Mouse (Mus musculus): ENCODE results near the gene Tgfb1.
"Not testable (repeated sequence)": the region's sequence is repeated elsewhere in the genome, so short reads cannot be mapped to it uniquely, and the experiment has no call there.

Tgfb1 gene

GRCm38 (mm10) chr7:25705801-25706251, 19.0 kb downstream of the Tgfb1 start:
- no peak for DNase-seq (ENCODE audit: low read depth)

- no peak for DNase-seq (ENCODE audit: low read depth)
These were observed 19.9 kb downstream of the Tgfb1 start for GRCm38 (mm10) chr7:25706578-25707170.

GRCm38 (mm10) chr7:25707581-25708292, 20.9 kb downstream of the Tgfb1 start:
- no peak for DNase-seq (ENCODE audit: low read depth)

GRCm38 (mm10) chr7:25709961-25710360, 23.2 kb downstream of the Tgfb1 start:
- DNase-seq (ENCODE audit: low read depth): no peak

GRCm38 (mm10) chr7:25710519-25711130, 23.8 kb downstream of the Tgfb1 start:
- DNase-seq (ENCODE audit: low read depth): no peak

- DNase-seq (ENCODE audit: low read depth): no peak
These were observed 24.4 kb downstream of the Tgfb1 start for GRCm38 (mm10) chr7:25711165-25711564.

- no peak for DNase-seq (ENCODE audit: low read depth)
These were observed 25.0 kb downstream of the Tgfb1 start for GRCm38 (mm10) chr7:25711731-25712197.

GRCm38 (mm10) chr7:25712801-25713200, 26.0 kb downstream of the Tgfb1 start:
- DNase-seq (ENCODE audit: low read depth): no peak

GRCm38 (mm10) chr7:25714581-25714980, 27.8 kb downstream of the Tgfb1 start:
- DNase-seq (ENCODE audit: low read depth): no peak

GRCm38 (mm10) chr7:25715731-25716271, 29.0 kb downstream of the Tgfb1 start:
- DNase-seq (ENCODE audit: low read depth): no peak

GRCm38 (mm10) chr7:25717478-25717877, 30.7 kb downstream of the Tgfb1 start:
- DNase-seq (ENCODE audit: low read depth): no peak

- DNase-seq (ENCODE audit: low read depth): peak; percentile 96
These were observed 32.1 kb downstream of the Tgfb1 start, which contains the start of gene Ccdc97 for GRCm38 (mm10) chr7:25718788-25719417. Ccdc97 (minus strand) TSS chr7:25719088.

- peak; percentile 78 for DNase-seq (ENCODE audit: low read depth)
These were observed 33.2 kb downstream of the Tgfb1 start for GRCm38 (mm10) chr7:25719761-25720610.

GRCm38 (mm10) chr7:25720760-25721159, 34.0 kb downstream of the Tgfb1 start:
- DNase-seq (ENCODE audit: low read depth): no peak

- not testable (repeated sequence) for DNase-seq (ENCODE audit: low read depth)
These were observed 35.0 kb downstream of the Tgfb1 start for GRCm38 (mm10) chr7:25721776-25722175.

- no peak for DNase-seq (ENCODE audit: low read depth)
These were observed 39.1 kb downstream of the Tgfb1 start for GRCm38 (mm10) chr7:25725886-25726285.

GRCm38 (mm10) chr7:25727800-25728199, 41.0 kb downstream of the Tgfb1 start:
- no peak for DNase-seq (ENCODE audit: low read depth)

GRCm38 (mm10) chr7:25729396-25729795, 42.6 kb downstream of the Tgfb1 start:
- no peak for DNase-seq (ENCODE audit: low read depth)

- DNase-seq (ENCODE audit: low read depth): no peak
These were observed 43.1 kb downstream of the Tgfb1 start for GRCm38 (mm10) chr7:25729862-25730261.

GRCm38 (mm10) chr7:25731294-25732055, 44.7 kb downstream of the Tgfb1 start:
- DNase-seq (ENCODE audit: low read depth): no peak

- no peak for DNase-seq (ENCODE audit: low read depth)
These were observed 48.2 kb downstream of the Tgfb1 start for GRCm38 (mm10) chr7:25734991-25735390.
